34 mouse cellular contexts compared by ENCODE assay signal in genomic region chr9:9676078-9676477, GRCm38 (mm10).
"Had no signal": no experiment of that assay in that cellular context is flagged by ENCODE, and none has a peak within 500 bp of the region (broad histone marks: within the 10 kb centered on the region; RNA-seq: fewer than 3 reads in every experiment).

No protein-coding gene starts in this region.

- H3K27ac ChIP-seq: heart, embryonic 10.5 days; heart, embryonic 13.5 days; heart, embryonic 15.5 days; hindbrain, embryonic 10.5 days; hindbrain, embryonic 12.5 days; hindbrain, embryonic 13.5 days; hindbrain, embryonic 14.5 days; hindbrain, embryonic 15.5 days; hindbrain, postnatal 0 days; intestine, embryonic 15.5 days; kidney, embryonic 15.5 days; kidney, postnatal 0 days; layer of hippocampus, adult 2 months had no signal

- H3K4me1 ChIP-seq: heart, embryonic 10.5 days; heart, embryonic 12.5 days; intestine, embryonic 15.5 days had no signal

- DNase-seq: heart, postnatal 10 days; heart, postnatal 14 days; heart, postnatal 36 days; heart, postnatal 4 days; kidney, adult 11 months; kidney, adult 18-20 months; kidney, adult 2 months; kidney, adult 8-10 months; kidney, adult 9 months; kidney, postnatal 10 days; kidney, postnatal 14 days; kidney, postnatal 25 days; kidney, postnatal 4 days; layer of hippocampus, adult 9-11 months; layer of hippocampus, postnatal 36 days had no signal

- H3K9me3 ChIP-seq: heart, embryonic 10.5 days; heart, embryonic 12.5 days; heart, embryonic 13.5 days; heart, embryonic 15.5 days; hindbrain, embryonic 10.5 days; hindbrain, embryonic 12.5 days; hindbrain, embryonic 13.5 days; hindbrain, embryonic 15.5 days; intestine, embryonic 15.5 days; kidney, embryonic 15.5 days had no signal

- H3K4me2 ChIP-seq: heart, embryonic 11.5 days; heart, embryonic 12.5 days; heart, embryonic 13.5 days; heart, embryonic 15.5 days; hindbrain, embryonic 12.5 days; hindbrain, embryonic 13.5 days; hindbrain, embryonic 14.5 days; hindbrain, embryonic 15.5 days; intestine, embryonic 15.5 days; kidney, embryonic 15.5 days had no signal

- H3K36me3 ChIP-seq: heart, embryonic 10.5 days; heart, embryonic 12.5 days; heart, embryonic 13.5 days; heart, embryonic 15.5 days; hindbrain, embryonic 10.5 days; hindbrain, embryonic 12.5 days; hindbrain, embryonic 13.5 days; hindbrain, embryonic 15.5 days; intestine, embryonic 15.5 days; kidney, embryonic 15.5 days had no signal

- H3K4me3 ChIP-seq: heart, embryonic 10.5 days; heart, embryonic 12.5 days; heart, embryonic 13.5 days; heart, embryonic 15.5 days; hindbrain, embryonic 10.5 days; hindbrain, embryonic 12.5 days; hindbrain, embryonic 13.5 days; hindbrain, embryonic 15.5 days; intestine, embryonic 15.5 days; kidney, embryonic 15.5 days; layer of hippocampus, adult 2 months had no signal

- ATAC-seq: hindbrain, embryonic 16.5 days; hindbrain, postnatal 0 days; inflammation-experienced regulatory T-cells, adult 6 months; intestine, embryonic 15.5 days; intestine, embryonic 16.5 days; intestine, postnatal 0 days had no signal

- H3K27me3 ChIP-seq: heart, embryonic 15.5 days; hindbrain, embryonic 12.5 days; hindbrain, embryonic 15.5 days; intestine, embryonic 15.5 days; kidney, embryonic 15.5 days had no signal

- H3K9ac ChIP-seq: heart, embryonic 12.5 days; heart, embryonic 13.5 days; heart, embryonic 15.5 days; hindbrain, embryonic 12.5 days; hindbrain, embryonic 13.5 days; hindbrain, embryonic 14.5 days; hindbrain, embryonic 15.5 days; intestine, embryonic 15.5 days; kidney, embryonic 15.5 days had no signal
